Mouse (Mus musculus): ENCODE measurements around the gene Fam90a1a. TPM values are rescaled to one million over a fixed set of nuclear protein-coding genes. Genes with fewer than 3 reads are reported as not detected.
A peak's percentile ranks its signal among the peaks of the same experiment; 100 is the strongest.
"Not testable (repeated sequence)": the region's sequence is repeated elsewhere in the genome, so short reads cannot be mapped to it uniquely, and the experiment has no call there.

Gene Fam90a1a
- not detected in 2 replicates for polyA plus RNA-seq (2012; rRNA removed)

- DNase-seq (ENCODE audit: low read depth, low spot score) = no peak
- WGBS = 79% methylated on average over 2 of the region's 2 CpGs
These were observed at the start of gene Fam90a1a for GRCm38 (mm10) chr8:21958414-21958813. Gene Fam90a1a, plus strand, starts transcription at chr8:21958714.

GRCm38 (mm10) chr8:21911931-21912330 lies 46.6 kb upstream of the Fam90a1a start:
- DNase-seq (ENCODE audit: low read depth, low spot score) = no peak
- 22% methylated on average over 1 of the region's 1 CpGs for WGBS

- no peak for DNase-seq (ENCODE audit: low read depth, low spot score)
- WGBS = 22% methylated on average over 2 of the region's 2 CpGs
These were observed 46.0 kb upstream of the Fam90a1a start for GRCm38 (mm10) chr8:21912554-21912953.

GRCm38 (mm10) chr8:21915625-21916024 lies 42.9 kb upstream of the Fam90a1a start:
- no peak for DNase-seq (ENCODE audit: low read depth, low spot score)
- 72% methylated on average over 3 of the region's 3 CpGs for WGBS

- not testable (repeated sequence) for DNase-seq (ENCODE audit: low read depth, low spot score)
- 85% methylated on average over 3 of the region's 3 CpGs for WGBS
These were observed 27.8 kb upstream of the Fam90a1a start for GRCm38 (mm10) chr8:21930754-21931153.

GRCm38 (mm10) chr8:21932610-21933009 lies 25.9 kb upstream of the Fam90a1a start, which contains the start of gene Defb15:
Gene Defb15, minus strand, starts transcription at chr8:21932710.
- WGBS = 81% methylated on average over 6 of the region's 6 CpGs
- no peak for DNase-seq (ENCODE audit: low read depth, low spot score)

GRCm38 (mm10) chr8:21938052-21938451 lies 20.5 kb upstream of the Fam90a1a start, which contains the start of gene Defb35:
Gene Defb35, plus strand, starts transcription at chr8:21938352.
- WGBS = 82% methylated on average over 4 of the region's 4 CpGs

GRCm38 (mm10) chr8:21946462-21946861 lies 12.1 kb upstream of the Fam90a1a start, which contains the start of gene Defb13:
Gene Defb13, plus strand, starts transcription at chr8:21946762.
- WGBS = 82% methylated on average over 6 of the region's 6 CpGs
- no peak for DNase-seq (ENCODE audit: low read depth, low spot score)

More at GRCm38 (mm10) chr8:21938052-21938451, 20.5 kb upstream of the Fam90a1a start, which contains the start of gene Defb35:
- DNase-seq (ENCODE audit: low read depth, low spot score) = not testable (repeated sequence)

- DNase-seq (ENCODE audit: low read depth, low spot score) = no peak
- 71% methylated on average over 9 of the region's 9 CpGs for WGBS
These were observed 11.1 kb upstream of the Fam90a1a start for GRCm38 (mm10) chr8:21947311-21948017.

GRCm38 (mm10) chr8:21955321-21955720 lies 3.2 kb upstream of the Fam90a1a start:
- no peak for DNase-seq (ENCODE audit: low read depth, low spot score)
- WGBS = 8% methylated on average over 9 of the region's 9 CpGs

GRCm38 (mm10) chr8:21956336-21956735 lies 2.2 kb upstream of the Fam90a1a start:
- DNase-seq (ENCODE audit: low read depth, low spot score) = no peak
- 79% methylated on average over 3 of the region's 3 CpGs for WGBS

GRCm38 (mm10) chr8:21966646-21967045 lies 8.1 kb downstream of the Fam90a1a start:
- WGBS = 76% methylated on average over 1 of the region's 1 CpGs
- DNase-seq (ENCODE audit: low read depth, low spot score) = no peak

- DNase-seq (ENCODE audit: low read depth, low spot score) = no peak
- 77% methylated on average over 3 of the region's 3 CpGs for whole genome bisulfite sequencing
These were observed 11.0 kb downstream of the Fam90a1a start, which contains the start of gene Ccdc70 for GRCm38 (mm10) chr8:21969475-21969874. Gene Ccdc70, plus strand, starts transcription at chr8:21969775.

GRCm38 (mm10) chr8:21978193-21978592 lies 19.7 kb downstream of the Fam90a1a start:
- WGBS = 69% methylated on average over 4 of the region's 4 CpGs
- no peak for DNase-seq (ENCODE audit: low read depth, low spot score)

- 61% methylated on average over 8 of the region's 8 CpGs for WGBS
- DNase-seq (ENCODE audit: low read depth, low spot score) = no peak
These were observed 23.3 kb downstream of the Fam90a1a start for GRCm38 (mm10) chr8:21981664-21982337.

- peak; percentile 7 for DNase-seq (ENCODE audit: low read depth, low spot score)
- 22% methylated on average over 6 of the region's 6 CpGs for WGBS
These were observed 33.7 kb downstream of the Fam90a1a start for GRCm38 (mm10) chr8:21992184-21992583.

- no peak for DNase-seq (ENCODE audit: low read depth, low spot score)
- WGBS = 44% methylated on average over 3 of the region's 3 CpGs
These were observed 36.7 kb downstream of the Fam90a1a start for GRCm38 (mm10) chr8:21995181-21995580.

- DNase-seq (ENCODE audit: low read depth, low spot score) = no peak
- WGBS = 80% methylated on average over 14 of the region's 14 CpGs
These were observed 46.4 kb downstream of the Fam90a1a start for GRCm38 (mm10) chr8:22004750-22005522.

- no peak for DNase-seq (ENCODE audit: low read depth, low spot score)
- 76% methylated on average over 6 of the region's 6 CpGs for WGBS
These were observed 47.9 kb downstream of the Fam90a1a start for GRCm38 (mm10) chr8:22006423-22006822.

GRCm38 (mm10) chr8:22009403-22009802 lies 50.9 kb downstream of the Fam90a1a start:
- WGBS = 57% methylated on average over 3 of the region's 3 CpGs

More at GRCm38 (mm10) chr8:22009403-22009802, 50.9 kb downstream of the Fam90a1a start:
- no peak for DNase-seq (ENCODE audit: low read depth, low spot score)

Measured in large intestine, adult 2 months (tissue).